Mouse (Mus musculus) limb, embryonic 14.5 days (tissue): Measurements from ENCODE around the gene Irak4. TPM values are rescaled to one million over a fixed set of nuclear protein-coding genes. Genes with fewer than 3 reads are reported as not detected.

Source experiments
- ATAC-seq: fragments of 200-750 bp; cut with Nextera tagmentation; 2 replicates; pipeline ENCODE4 v1.8.0; 2017; ENCODE audit warnings: low read depth, moderate number of reproducible peaks, moderate TSS enrichment; ENCODE audit not compliant: low FRiP score
- DNase-seq: peaks from one replicate; pipeline ENCODE4 v3.0.0-alpha.2; 2015; ENCODE audit warnings: low spot score
- H3K27ac ChIP-seq: fragments of 300-500 bp; sonication (generic); replicated peaks from 2 replicates; pipeline ENCODE4 v1.5.1; 2014; ENCODE audit warnings: low read depth, mild to moderate bottlenecking, low read length, moderate library complexity, mixed read lengths
- H3K27me3 ChIP-seq: fragments of 300-500 bp; sonication (generic); 2 replicates; pipeline ENCODE4 v1.6.1; 2014; ENCODE audit warnings: low read length, mixed read lengths; ENCODE audit not compliant: control insufficient read depth, insufficient read depth
- H3K36me3 ChIP-seq: fragments of 300-500 bp; sonication (generic); 2 replicates; pipeline ENCODE4 v1.6.1; 2014; ENCODE audit warnings: mild to moderate bottlenecking, low read length, moderate library complexity, mixed read lengths; ENCODE audit not compliant: control insufficient read depth, insufficient read depth
- H3K4me1 ChIP-seq: fragments of 300-500 bp; sonication (generic); 2 replicates; pipeline ENCODE4 v1.6.1; 2014; ENCODE audit warnings: antibody characterized with exemption, low read length, mixed read lengths; ENCODE audit not compliant: control insufficient read depth, insufficient read depth
- H3K4me2 ChIP-seq: fragments of 300-500 bp; sonication (generic); replicated peaks from 2 replicates; pipeline ENCODE4 v1.6.1; 2014; ENCODE audit warnings: low read depth, mild to moderate bottlenecking, low read length, moderate library complexity; ENCODE audit not compliant: severe bottlenecking
- H3K4me3 ChIP-seq: fragments of 300-500 bp; sonication (generic); replicated peaks from 2 replicates; pipeline ENCODE4 v1.5.1; 2014; ENCODE audit warnings: low read length
- H3K9ac ChIP-seq: fragments of 300-500 bp; sonication (generic); 2 replicates; pipeline ENCODE4 v1.6.1; 2014; ENCODE audit warnings: mild to moderate bottlenecking, low read depth, low read length, moderate library complexity; ENCODE audit not compliant: severe bottlenecking
- H3K9me3 ChIP-seq: fragments of 300-500 bp; sonication (generic); 2 replicates; pipeline ENCODE4 v1.6.1; 2016; ENCODE audit warnings: low read length; ENCODE audit not compliant: control insufficient read depth
- POLR2A ChIP-seq: fragments of 200-500 bp; IDR thresholded peaks from 2 replicates; pipeline ENCODE4 v1.8.0; 2012; ENCODE audit warnings: inconsistent platforms, mild to moderate bottlenecking, moderate library complexity, borderline replicate concordance; ENCODE audit not compliant: insufficient read depth, insufficient read length; ENCODE audit errors: extremely low read depth
- WGBS: fragments of 180-500 bp; shearing (Covaris S2); extraction: QIAGEN DNeasy Blood & Tissue Kit; methylation state at CpG from one replicate; pipeline ENCODE4 v1.1.7; 2014; 5-methylcytosine and 5-hydroxymethylcytosine counted together
- polyA plus RNA-seq, 2 experiments: library from polyadenylated mRNA; depleted of rRNA in 1 of 2; stranded (reverse) in 1 of 2; unstranded in 1 of 2; fragments of >200 nt; fragmentation: Nextera tagmentation in 1 of 2; extraction: Ambion mirVana in 1 of 2; gene quantifications; 2 replicates each; pipeline versions ENCODE4 v1.2.1 to v1.2.3; 2012 to 2014

The Irak4 gene
- polyA plus RNA-seq, 2 experiments: 5.2 to 5.6 TPM

DNA sequence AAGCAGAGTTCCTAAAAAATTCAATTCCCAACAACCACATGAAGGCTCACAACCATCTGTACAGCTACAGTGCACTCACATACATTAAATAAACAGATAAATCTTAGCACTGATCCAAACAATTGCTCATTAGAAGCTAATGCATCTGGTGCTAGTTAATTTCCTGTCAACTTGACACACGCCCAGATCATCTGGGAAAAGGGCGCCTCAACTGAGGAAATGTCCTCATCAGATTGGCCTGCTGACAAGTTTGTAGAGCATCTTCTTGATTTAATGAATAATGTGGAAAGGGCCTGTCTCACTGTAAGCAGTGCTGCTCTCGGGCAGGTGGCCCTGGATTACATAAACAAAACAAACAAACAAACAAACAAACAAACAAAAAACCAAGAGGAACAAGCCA lies 12.9 kb upstream of the Irak4 start:
- Histone ChIP-seq H3K9me3 (no peaks in the 10 kb centered on the region), H3K4me2 (no peak overlapping the region), H3K9ac (no peak overlapping the region), H3K27ac (no peak overlapping the region), H3K36me3 (peaks cover 19% of the 10 kb centered on the region), H3K27me3 (no peaks in the 10 kb centered on the region), H3K4me3 (no peak overlapping the region), H3K4me1 (no peaks in the 10 kb centered on the region)
- DNase-seq (peak; percentile 18), ATAC-seq (no peak)
- TF ChIP-seq POLR2A: no peak
- 76% methylated on average over 3 of the region's 3 CpGs for WGBS

DNA sequence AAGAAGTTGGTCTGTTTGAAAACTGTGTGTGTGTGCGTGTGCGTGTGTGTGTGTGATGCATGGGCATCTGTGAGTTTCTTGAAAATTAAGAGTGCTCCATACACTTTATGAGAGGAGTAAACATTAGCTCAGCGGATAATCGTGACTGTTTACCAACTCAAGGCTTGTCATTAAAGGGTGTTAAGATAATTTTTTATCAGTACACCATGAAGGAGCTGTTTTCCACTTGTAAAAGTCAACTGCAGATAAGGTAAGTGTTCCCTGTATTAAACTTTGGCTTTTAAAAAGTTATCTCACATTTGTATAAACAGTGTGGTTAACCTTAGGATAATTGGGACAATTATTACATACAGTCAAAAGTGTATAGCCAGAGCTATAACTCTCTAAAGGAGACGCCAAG lies 11.1 kb upstream of the Irak4 start:
- no peaks in the 10 kb centered on the region for H3K9me3 ChIP-seq
- H3K4me3 ChIP-seq: no peak overlapping the region
- H3K36me3 ChIP-seq: peaks cover 14% of the 10 kb centered on the region
- H3K27me3 ChIP-seq: no peaks in the 10 kb centered on the region
- no peak overlapping the region for H3K9ac ChIP-seq
- H3K27ac ChIP-seq: no peak overlapping the region
- 92% methylated on average over 5 of the region's 5 CpGs for WGBS
- no peaks in the 10 kb centered on the region for H3K4me1 ChIP-seq
- no peak for TF ChIP-seq POLR2A
- ATAC-seq: no peak
- no peak for DNase-seq
- no peak overlapping the region for H3K4me2 ChIP-seq

DNA sequence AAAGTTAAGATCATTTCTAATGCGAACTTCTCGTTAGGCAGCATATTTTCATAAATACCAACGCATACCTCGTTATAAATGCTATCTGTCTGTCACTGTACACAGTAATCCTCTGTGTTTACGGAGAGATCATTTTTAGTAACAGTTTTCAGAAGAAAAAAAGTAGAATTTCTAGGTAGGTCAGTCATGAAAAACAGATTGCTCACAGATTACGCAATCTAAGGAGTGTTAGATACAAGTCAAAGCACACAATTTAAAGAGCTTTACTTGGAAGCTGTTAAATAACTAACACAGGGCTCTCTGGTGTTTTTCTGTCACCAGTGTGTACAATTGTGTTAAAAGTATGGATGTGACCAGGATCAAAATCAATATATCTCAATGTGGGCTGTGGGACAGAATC lies 10.5 kb upstream of the Irak4 start:
- 86% methylated on average over 6 of the region's 6 CpGs for WGBS
- H3K27me3 ChIP-seq: no peaks in the 10 kb centered on the region
- no peak overlapping the region for H3K4me2 ChIP-seq
- no peak overlapping the region for H3K9ac ChIP-seq
- H3K36me3 ChIP-seq: peaks cover 8% of the 10 kb centered on the region
- ATAC-seq: no peak
- H3K27ac ChIP-seq: no peak overlapping the region
- no peaks in the 10 kb centered on the region for H3K4me1 ChIP-seq
- no peak for TF ChIP-seq POLR2A
- H3K4me3 ChIP-seq: no peak overlapping the region
- DNase-seq: no peak
- H3K9me3 ChIP-seq: no peaks in the 10 kb centered on the region

DNA sequence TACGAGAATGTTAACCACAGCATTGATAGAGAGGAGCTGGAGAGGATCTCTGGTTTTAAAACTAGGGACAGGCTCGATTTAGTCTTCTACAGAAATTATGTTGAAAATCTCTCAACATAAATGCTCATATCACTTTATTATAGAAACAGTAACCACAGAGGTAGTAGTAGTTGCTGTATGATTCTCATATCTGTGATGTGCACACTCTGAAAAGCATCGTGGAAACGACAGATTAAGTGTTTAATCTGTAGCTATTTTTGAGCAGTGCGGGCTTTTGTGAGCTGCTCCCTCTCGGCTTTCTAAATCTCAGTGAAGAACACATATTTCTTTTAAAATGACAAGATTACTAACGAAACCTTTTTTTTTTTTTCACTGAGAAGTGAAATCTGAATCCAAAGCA lies 7.9 kb upstream of the Irak4 start:
- Histone ChIP-seq H3K4me1 (no peaks in the 10 kb centered on the region), H3K9ac (no peak overlapping the region), H3K4me3 (no peak overlapping the region), H3K36me3 (peaks cover 4% of the 10 kb centered on the region; the same call in 1 of the 2 replicates), H3K4me2 (no peak overlapping the region), H3K27ac (no peak overlapping the region), H3K27me3 (no peaks in the 10 kb centered on the region), H3K9me3 (no peaks in the 10 kb centered on the region)
- DNase-seq (no peak), ATAC-seq (no peak)
- 93% methylated on average over 7 of the region's 7 CpGs for WGBS
- no peak for TF ChIP-seq POLR2A

DNA sequence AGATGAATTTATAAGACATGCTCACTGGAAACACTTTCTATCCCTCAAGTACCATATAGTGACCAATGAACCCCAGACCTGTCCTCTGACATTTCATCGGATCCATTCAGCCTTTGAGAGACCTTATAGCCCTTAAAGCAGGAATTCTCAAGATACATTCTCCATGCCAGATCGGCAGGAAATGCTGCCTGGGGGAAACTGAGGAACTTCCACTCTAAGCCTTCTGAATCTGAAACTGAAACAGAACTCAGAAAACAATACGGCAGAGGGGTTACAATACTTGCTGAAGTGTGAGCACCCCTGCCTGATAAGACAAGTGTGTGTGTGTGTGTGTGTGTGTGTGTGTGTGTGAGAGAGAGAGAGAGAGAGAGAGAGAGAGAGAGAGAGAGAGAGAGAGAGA lies 4.1 kb upstream of the Irak4 start:
- no peak for TF ChIP-seq POLR2A
- peaks cover 7% of the 10 kb centered on the region for H3K4me1 ChIP-seq
- no peak overlapping the region for H3K4me3 ChIP-seq
- no peak overlapping the region for H3K9ac ChIP-seq
- H3K4me2 ChIP-seq: no peak overlapping the region
- no peaks in the 10 kb centered on the region for H3K36me3 ChIP-seq
- 90% methylated on average over 3 of the region's 3 CpGs for WGBS
- H3K27ac ChIP-seq: no peak overlapping the region
- DNase-seq (no peak), ATAC-seq (no peak)
- no peaks in the 10 kb centered on the region for H3K27me3 ChIP-seq
- H3K9me3 ChIP-seq: no peaks in the 10 kb centered on the region
